Mouse (Mus musculus): ENCODE data around the gene Cubn. TPM values are rescaled to one million over a fixed set of nuclear protein-coding genes. Genes with fewer than 3 reads are reported as not detected.
A peak's percentile ranks its signal among the peaks of the same experiment; 100 is the strongest.

Gene Cubn
- total and polyA plus RNA-seq, 3 experiments = 0.03 TPM; not detected in 2

GRCm38 (mm10) chr2:13396124-13396540, 95.5 kb downstream of the Cubn start:
- TF ChIP-seq NRF1 (IDR thresholded peaks at IDR 0.05; ENCODE audit: insufficient read depth, low read depth, low read length, poor library complexity, severe bottlenecking) (no peak), UBTF (IDR thresholded peaks at IDR 0.05; ENCODE audit: borderline replicate concordance, insufficient read depth, low read depth, low read length) (no peak), MAFK (IDR thresholded peaks at IDR 0.05; ENCODE audit: borderline replicate concordance, low read depth, low read length) (no peak), MYC (IDR thresholded peaks at IDR 0.05; ENCODE audit: low read depth, low read length) (no peak), USF2 (IDR thresholded peaks at IDR 0.05; ENCODE audit: borderline replicate concordance in 1 of 2, insufficient read depth in 1 of 2, low read depth in 1 of 2, low read length in 2 of 2) (no peak), RAD21 (IDR thresholded peaks at IDR 0.05; ENCODE audit: low read depth, low read length) (no peak), BHLHE40 (IDR thresholded peaks at IDR 0.05; ENCODE audit: borderline replicate concordance, low read depth, low read length) (no peak), MAZ (IDR thresholded peaks at IDR 0.05; ENCODE audit: low read depth, low read length) (no peak), JUND (IDR thresholded peaks at IDR 0.05; ENCODE audit: low read depth, low read length) (no peak), ZC3H11A (IDR thresholded peaks at IDR 0.05; ENCODE audit: low read depth, low read length) (no peak), SIN3A (IDR thresholded peaks at IDR 0.05; ENCODE audit: low read length) (no peak), ETS1 (IDR thresholded peaks at IDR 0.05; ENCODE audit: low read depth, low read length) (no peak), E2F4 (IDR thresholded peaks at IDR 0.05; ENCODE audit: borderline replicate concordance, low read depth, low read length) (no peak), POLR2AphosphoS2 (IDR thresholded peaks at IDR 0.05; ENCODE audit: low read length) (no peak), ZNF384 (IDR thresholded peaks at IDR 0.05; ENCODE audit: low read depth, low read length) (no peak), USF1 (IDR thresholded peaks at IDR 0.05; ENCODE audit: low read depth, low read length) (no peak), TCF12 (IDR thresholded peaks at IDR 0.05; ENCODE audit: low read depth, low read length) (no peak), SMC3 (IDR thresholded peaks at IDR 0.05; ENCODE audit: low read depth, low read length) (no peak)
- H3K79me2 ChIP-seq (ENCODE audit: control insufficient read depth, insufficient read depth, low read length, poor library complexity) = no peaks in the 10 kb centered on the region
- peaks cover 0 to 31% of the 10 kb centered on the region in 2 experiments; a peak in 2 of 4 replicates for H3K36me3 ChIP-seq (ENCODE audit: control insufficient read depth in 1 of 2, insufficient read depth in 2 of 2, low read length in 2 of 2)
- DNase-seq (ENCODE audit: low read depth, low spot score) = no peak
- H3K27me3 ChIP-seq (ENCODE audit: control insufficient read depth in 1 of 2, insufficient read depth in 2 of 2, low read length in 2 of 2) = no peaks in the 10 kb centered on the region
- H3K27ac ChIP-seq (ENCODE audit: control insufficient read depth, low read depth, low read length) = no peak overlapping the region
- peaks cover 24 to 30% of the 10 kb centered on the region in 2 experiments for H3K4me1 ChIP-seq (ENCODE audit: control insufficient read depth in 1 of 2, insufficient read depth in 2 of 2, low read length in 2 of 2)
- no peak overlapping the region for H3K4me3 ChIP-seq (ENCODE audit: control insufficient read depth in 1 of 2, insufficient read depth in 1 of 2, low read depth in 2 of 2, low read length in 2 of 2)
- no peak overlapping the region for H3K9ac ChIP-seq (ENCODE audit: control insufficient read depth, low read depth, low read length, poor library complexity, severe bottlenecking)
- no peaks in the 10 kb centered on the region for H3K9me3 ChIP-seq (replicated peaks; ENCODE audit: insufficient read depth, low read length)

GRCm38 (mm10) chr2:13391018-13391417, 100.6 kb downstream of the Cubn start:
- no peaks in the 10 kb centered on the region for H3K79me2 ChIP-seq (ENCODE audit: control insufficient read depth, insufficient read depth, low read length, poor library complexity)
- DNase-seq (ENCODE audit: low read depth, low spot score) = peak; percentile 83
- H3K36me3 ChIP-seq (ENCODE audit: control insufficient read depth in 1 of 2, insufficient read depth in 2 of 2, low read length in 2 of 2) = peaks cover 0 to 44% of the 10 kb centered on the region in 2 experiments; a peak in 2 of 4 replicates
- H3K4me1 ChIP-seq (ENCODE audit: control insufficient read depth in 1 of 2, insufficient read depth in 2 of 2, low read length in 2 of 2) = peaks cover 26 to 31% of the 10 kb centered on the region in 2 experiments
- H3K4me3 ChIP-seq (ENCODE audit: control insufficient read depth in 1 of 2, insufficient read depth in 1 of 2, low read depth in 2 of 2, low read length in 2 of 2) = no peak overlapping the region
- H3K27ac ChIP-seq (ENCODE audit: control insufficient read depth, low read depth, low read length) = peak overlapping the region; percentile 77
- H3K27me3 ChIP-seq (ENCODE audit: control insufficient read depth in 1 of 2, insufficient read depth in 2 of 2, low read length in 2 of 2) = no peaks in the 10 kb centered on the region
- H3K9me3 ChIP-seq (replicated peaks; ENCODE audit: insufficient read depth, low read length) = no peaks in the 10 kb centered on the region
- H3K9ac ChIP-seq (ENCODE audit: control insufficient read depth, low read depth, low read length, poor library complexity, severe bottlenecking) = no peak overlapping the region
- TF ChIP-seq RAD21 (IDR thresholded peaks at IDR 0.05; ENCODE audit: low read depth, low read length) (no peak), TAL1 (IDR thresholded peaks at IDR 0.05; ENCODE audit: low read length) (peak; percentile 95), SIN3A (IDR thresholded peaks at IDR 0.05; ENCODE audit: low read length) (peak; percentile 78), CTCF (IDR thresholded peaks at IDR 0.05 in 2 of 3, conservative IDR thresholded peaks at IDR 0.05 in 1 of 3; ENCODE audit: control insufficient read depth in 1 of 3, insufficient read depth in 1 of 3, low read depth in 2 of 3, low read length in 3 of 3, poor library complexity in 1 of 3, severe bottlenecking in 1 of 3) (no peak), JUND (IDR thresholded peaks at IDR 0.05; ENCODE audit: low read depth, low read length) (no peak), GATA1 (IDR thresholded peaks at IDR 0.05; ENCODE audit: low read depth, low read length) (peak; percentile 99), NELFE (IDR thresholded peaks at IDR 0.05; ENCODE audit: low read depth, low read length) (no peak), TBP (IDR thresholded peaks at IDR 0.05; ENCODE audit: low read depth, low read length) (peak; percentile 36; the same call in 1 of the 2 replicates), USF1 (IDR thresholded peaks at IDR 0.05; ENCODE audit: low read depth, low read length) (no peak), TCF12 (IDR thresholded peaks at IDR 0.05; ENCODE audit: low read depth, low read length) (peak; percentile 98), MXI1 (IDR thresholded peaks at IDR 0.05; ENCODE audit: low read depth, low read length) (peak; percentile 45; the same call in 1 of the 2 replicates), HCFC1 (IDR thresholded peaks at IDR 0.05; ENCODE audit: low read depth, low read length) (peak; percentile 67), ELF1 (IDR thresholded peaks at IDR 0.05; ENCODE audit: low read depth, low read length) (no peak), E2F4 (IDR thresholded peaks at IDR 0.05; ENCODE audit: borderline replicate concordance, low read depth, low read length) (peak; percentile 51; the same call in 1 of the 2 replicates), RCOR1 (IDR thresholded peaks at IDR 0.05; ENCODE audit: low read depth, low read length) (peak; percentile 96), EP300 (IDR thresholded peaks at IDR 0.05; ENCODE audit: low read depth in 1 of 2, low read length in 2 of 2) (peak; percentile 100), MAX (IDR thresholded peaks at IDR 0.05; ENCODE audit: low read length) (peak; percentile 87), BHLHE40 (IDR thresholded peaks at IDR 0.05; ENCODE audit: borderline replicate concordance, low read depth, low read length) (peak; percentile 65), ZMIZ1 (IDR thresholded peaks at IDR 0.05; ENCODE audit: low read depth, low read length) (no peak), NRF1 (IDR thresholded peaks at IDR 0.05; ENCODE audit: insufficient read depth, low read depth, low read length, poor library complexity, severe bottlenecking) (no peak)
